Mouse (Mus musculus): ENCODE measurements around the gene Zbtb20. TPM values are rescaled to one million over a fixed set of nuclear protein-coding genes. Genes with fewer than 3 reads are reported as not detected.

Gene Zbtb20
- polyA plus RNA-seq, 1 experiment = 5.9 TPM

DNA sequence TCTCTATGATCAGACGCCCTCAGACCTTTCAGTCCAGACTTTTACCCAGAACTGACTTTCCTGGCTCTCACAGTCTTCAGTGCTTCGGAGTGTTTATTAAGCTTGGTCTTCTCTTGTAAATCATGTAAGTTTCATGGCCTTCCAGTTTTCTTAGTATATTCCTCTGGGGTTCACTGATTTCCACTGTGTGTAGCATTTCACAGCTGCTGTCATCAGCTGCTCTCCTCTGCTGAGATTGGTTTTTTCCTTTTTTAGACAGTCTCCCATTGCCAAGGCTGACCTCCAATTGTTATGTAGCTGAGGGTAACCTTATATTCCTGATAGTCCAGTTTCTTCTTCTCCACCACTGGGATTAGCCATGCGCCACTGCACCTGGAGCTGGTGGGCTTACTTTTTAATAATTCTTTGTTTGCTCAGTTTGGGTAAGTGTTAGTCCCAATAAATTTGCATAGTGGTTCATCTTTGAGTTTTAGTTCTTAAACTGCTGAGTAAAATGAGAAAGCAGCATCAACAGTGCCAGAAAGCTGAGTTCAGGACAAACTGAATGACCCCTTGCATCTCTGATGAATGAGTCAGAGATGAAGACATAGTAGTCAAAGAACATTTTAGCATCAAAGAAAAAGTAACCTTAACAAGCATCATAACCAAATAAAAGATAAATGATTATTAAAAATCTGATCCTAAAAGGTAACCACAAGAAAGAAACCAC is 380.7 kb downstream of the Zbtb20 start:
- TF ChIP-seq POLR2A (IDR thresholded peaks at IDR 0.05; ENCODE audit: control insufficient read depth, low read depth, low read length) (no peak), CTCF (IDR thresholded peaks at IDR 0.05; ENCODE audit: control insufficient read depth, insufficient read depth, insufficient replicate concordance, low read depth, low read length) (no peak)
- Histone ChIP-seq H3K4me3 (ENCODE audit: control insufficient read depth, low read depth, low read length) (no peak overlapping the region), H3K36me3 (ENCODE audit: control insufficient read depth, insufficient read depth, low read length) (no peaks in the 10 kb centered on the region), H3K4me1 (ENCODE audit: control insufficient read depth, insufficient read depth, low read length) (no peaks in the 10 kb centered on the region), H3K27ac (ENCODE audit: control insufficient read depth, insufficient read depth, low read depth, low read length) (no peak overlapping the region), H3K27me3 (ENCODE audit: control insufficient read depth, insufficient read depth, low read length) (no peaks in the 10 kb centered on the region)

DNA sequence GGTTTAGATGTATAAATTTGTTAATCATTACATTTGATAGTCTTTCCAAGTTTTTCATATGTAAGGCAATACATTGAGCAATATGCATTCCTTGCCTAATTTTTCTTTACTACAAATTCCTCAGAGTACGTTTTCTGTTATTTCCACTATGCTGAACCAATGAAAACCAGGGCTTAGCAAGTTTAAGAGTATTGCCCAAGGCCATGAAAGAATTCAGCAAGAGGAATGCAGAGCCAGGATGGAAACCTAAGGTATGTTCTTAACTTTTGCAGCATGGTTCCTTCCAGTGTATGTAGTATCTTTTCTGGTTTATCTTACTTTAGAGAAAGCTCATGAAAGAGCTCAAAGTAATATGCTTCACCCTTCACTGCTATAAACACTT is 381.2 kb downstream of the Zbtb20 start:
- no peaks in the 10 kb centered on the region for H3K27me3 ChIP-seq (ENCODE audit: control insufficient read depth, insufficient read depth, low read length)
- H3K4me3 ChIP-seq (ENCODE audit: control insufficient read depth, low read depth, low read length) = no peak overlapping the region
- no peak for TF ChIP-seq POLR2A (IDR thresholded peaks at IDR 0.05; ENCODE audit: control insufficient read depth, low read depth, low read length)
- H3K27ac ChIP-seq (ENCODE audit: control insufficient read depth, insufficient read depth, low read depth, low read length) = no peak overlapping the region
- no peaks in the 10 kb centered on the region for H3K4me1 ChIP-seq (ENCODE audit: control insufficient read depth, insufficient read depth, low read length)
- H3K36me3 ChIP-seq (ENCODE audit: control insufficient read depth, insufficient read depth, low read length) = no peaks in the 10 kb centered on the region

DNA sequence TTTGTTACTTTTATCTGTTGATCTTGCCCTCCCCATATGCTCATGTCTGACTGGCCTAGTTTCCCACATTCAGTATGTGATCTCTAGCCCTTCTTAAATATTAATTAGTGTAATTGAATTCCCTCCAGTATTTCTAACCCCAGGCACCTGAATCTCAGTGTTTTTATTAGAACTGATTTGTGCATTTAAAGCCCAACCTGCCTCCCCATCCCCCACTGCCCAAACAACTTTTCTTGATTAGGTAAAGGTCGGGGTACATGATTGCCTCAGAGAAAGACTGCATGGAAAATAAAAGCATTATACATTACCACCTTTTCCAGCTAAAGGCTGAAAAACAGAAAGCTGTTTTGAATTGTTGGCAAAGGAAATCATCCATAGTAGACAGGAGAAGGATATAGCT is 383.8 kb downstream of the Zbtb20 start:
- TF ChIP-seq CTCF (IDR thresholded peaks at IDR 0.05; ENCODE audit: control insufficient read depth, insufficient read depth, insufficient replicate concordance, low read depth, low read length) (no peak), POLR2A (IDR thresholded peaks at IDR 0.05; ENCODE audit: control insufficient read depth, low read depth, low read length) (no peak)
- no peak overlapping the region for H3K4me3 ChIP-seq (ENCODE audit: control insufficient read depth, low read depth, low read length)
- no peaks in the 10 kb centered on the region for H3K4me1 ChIP-seq (ENCODE audit: control insufficient read depth, insufficient read depth, low read length)
- no peak overlapping the region for H3K27ac ChIP-seq (ENCODE audit: control insufficient read depth, insufficient read depth, low read depth, low read length)
- no peaks in the 10 kb centered on the region for H3K27me3 ChIP-seq (ENCODE audit: control insufficient read depth, insufficient read depth, low read length)
- H3K36me3 ChIP-seq (ENCODE audit: control insufficient read depth, insufficient read depth, low read length) = no peaks in the 10 kb centered on the region

DNA sequence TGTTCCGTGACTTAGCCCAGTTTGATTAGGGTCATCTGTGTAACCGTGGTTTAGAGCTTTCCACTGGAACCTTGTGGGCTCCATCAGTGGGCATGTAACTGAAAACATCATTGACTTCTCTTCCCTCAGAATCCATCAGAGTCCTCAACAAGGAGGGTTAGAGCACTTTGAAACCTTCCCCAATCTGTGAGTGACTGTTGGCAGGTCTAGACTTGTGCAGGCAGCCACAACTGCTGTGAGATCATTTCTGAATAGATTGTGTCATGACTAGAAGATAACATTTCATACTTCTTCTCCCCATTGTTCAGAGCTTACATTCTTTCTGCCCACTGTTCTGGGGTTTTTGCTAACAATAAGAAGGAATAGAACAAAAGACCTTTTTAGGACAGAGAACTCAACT is 385.2 kb downstream of the Zbtb20 start:
- Histone ChIP-seq H3K27me3 (ENCODE audit: control insufficient read depth, insufficient read depth, low read length) (no peaks in the 10 kb centered on the region), H3K4me3 (ENCODE audit: control insufficient read depth, low read depth, low read length) (no peak overlapping the region), H3K4me1 (ENCODE audit: control insufficient read depth, insufficient read depth, low read length) (no peaks in the 10 kb centered on the region), H3K36me3 (ENCODE audit: control insufficient read depth, insufficient read depth, low read length) (no peaks in the 10 kb centered on the region), H3K27ac (ENCODE audit: control insufficient read depth, insufficient read depth, low read depth, low read length) (no peak overlapping the region)
- TF ChIP-seq CTCF (IDR thresholded peaks at IDR 0.05; ENCODE audit: control insufficient read depth, insufficient read depth, insufficient replicate concordance, low read depth, low read length) = no peak
- no peak for TF ChIP-seq POLR2A (IDR thresholded peaks at IDR 0.05; ENCODE audit: control insufficient read depth, low read depth, low read length)

DNA sequence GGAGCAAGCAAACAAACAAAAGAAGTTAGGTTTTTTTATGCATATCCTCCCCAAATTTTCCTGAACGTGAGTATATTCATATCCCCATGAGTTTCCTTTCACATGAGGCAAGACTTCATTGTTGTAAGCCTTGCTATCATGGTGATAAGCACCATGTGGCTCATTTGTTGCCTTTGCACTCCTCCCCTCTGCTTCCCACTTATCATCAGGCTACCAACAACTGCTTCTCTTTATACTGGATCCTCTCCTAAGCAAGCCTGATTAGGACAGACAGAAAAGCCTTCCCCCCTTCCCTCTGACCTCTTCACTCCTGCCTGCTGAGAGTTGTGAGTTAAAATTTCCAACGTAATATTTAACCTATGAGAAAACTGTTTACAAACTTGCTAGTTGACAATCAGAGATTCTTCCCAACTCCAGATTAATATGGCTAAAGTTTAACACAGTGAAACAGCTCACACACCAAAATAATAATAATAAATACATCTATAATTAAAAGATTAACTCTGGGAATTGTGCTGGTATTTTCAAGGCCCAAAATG is 398.4 kb downstream of the Zbtb20 start:
- no peaks in the 10 kb centered on the region for H3K27me3 ChIP-seq (ENCODE audit: control insufficient read depth, insufficient read depth, low read length)
- H3K4me3 ChIP-seq (ENCODE audit: control insufficient read depth, low read depth, low read length) = no peak overlapping the region
- no peaks in the 10 kb centered on the region for H3K4me1 ChIP-seq (ENCODE audit: control insufficient read depth, insufficient read depth, low read length)
- H3K36me3 ChIP-seq (ENCODE audit: control insufficient read depth, insufficient read depth, low read length) = no peaks in the 10 kb centered on the region
- no peak for TF ChIP-seq CTCF (IDR thresholded peaks at IDR 0.05; ENCODE audit: control insufficient read depth, insufficient read depth, insufficient replicate concordance, low read depth, low read length)
- no peak for TF ChIP-seq POLR2A (IDR thresholded peaks at IDR 0.05; ENCODE audit: control insufficient read depth, low read depth, low read length)
- no peak overlapping the region for H3K27ac ChIP-seq (ENCODE audit: control insufficient read depth, insufficient read depth, low read depth, low read length)

- no peaks in the 10 kb centered on the region for H3K4me1 ChIP-seq (ENCODE audit: control insufficient read depth, insufficient read depth, low read length)
- no peak for TF ChIP-seq CTCF (IDR thresholded peaks at IDR 0.05; ENCODE audit: control insufficient read depth, insufficient read depth, insufficient replicate concordance, low read depth, low read length)
- no peak for TF ChIP-seq POLR2A (IDR thresholded peaks at IDR 0.05; ENCODE audit: control insufficient read depth, low read depth, low read length)
- no peak overlapping the region for H3K27ac ChIP-seq (ENCODE audit: control insufficient read depth, insufficient read depth, low read depth, low read length)
- no peaks in the 10 kb centered on the region for H3K27me3 ChIP-seq (ENCODE audit: control insufficient read depth, insufficient read depth, low read length)
- H3K36me3 ChIP-seq (ENCODE audit: control insufficient read depth, insufficient read depth, low read length) = no peaks in the 10 kb centered on the region
- H3K4me3 ChIP-seq (ENCODE audit: control insufficient read depth, low read depth, low read length) = no peak overlapping the region
Measured at GRCm38 (mm10) chr16:43276764-43277163, 401.1 kb downstream of the Zbtb20 start.

DNA sequence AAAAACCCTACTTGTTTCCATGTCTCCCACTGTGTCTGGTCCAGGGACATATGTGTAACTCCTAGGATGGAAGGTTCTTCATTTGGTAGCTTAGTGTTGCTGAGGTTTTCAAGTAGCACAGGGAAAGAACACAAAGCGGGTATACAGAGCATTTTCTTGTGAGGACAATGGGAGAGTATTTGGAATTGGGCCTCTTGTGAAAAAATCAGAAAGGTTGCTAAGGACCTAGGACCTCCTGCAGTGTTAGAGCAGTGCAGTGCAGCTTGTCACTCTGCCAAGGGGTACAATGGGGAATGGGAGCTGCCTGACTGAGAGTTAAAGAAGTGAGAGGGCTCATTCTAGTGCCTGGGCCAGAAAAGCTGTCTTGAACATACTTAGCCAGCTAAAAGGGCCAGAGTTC is 410.6 kb downstream of the Zbtb20 start:
- no peaks in the 10 kb centered on the region for H3K27me3 ChIP-seq (ENCODE audit: control insufficient read depth, insufficient read depth, low read length)
- no peaks in the 10 kb centered on the region for H3K4me1 ChIP-seq (ENCODE audit: control insufficient read depth, insufficient read depth, low read length)
- H3K4me3 ChIP-seq (ENCODE audit: control insufficient read depth, low read depth, low read length) = no peak overlapping the region
- H3K36me3 ChIP-seq (ENCODE audit: control insufficient read depth, insufficient read depth, low read length) = no peaks in the 10 kb centered on the region
- H3K27ac ChIP-seq (ENCODE audit: control insufficient read depth, insufficient read depth, low read depth, low read length) = no peak overlapping the region
- TF ChIP-seq CTCF (IDR thresholded peaks at IDR 0.05; ENCODE audit: control insufficient read depth, insufficient read depth, insufficient replicate concordance, low read depth, low read length) (no peak), POLR2A (IDR thresholded peaks at IDR 0.05; ENCODE audit: control insufficient read depth, low read depth, low read length) (no peak)
